Mouse (Mus musculus): ENCODE results near the gene Macrod2. TPM values are rescaled to one million over a fixed set of nuclear protein-coding genes. Genes with fewer than 3 reads are reported as not detected.

Macrod2 gene
- polyA plus RNA-seq, 1 experiment from 2014 or later = 75.4 TPM

GRCm38 (mm10) chr2:140898408-140898985 is 503.4 kb downstream of the Macrod2 start:
- Histone ChIP-seq H3K27me3 (no peaks in the 10 kb centered on the region), H3K9ac (replicated peaks) (no peak overlapping the region), H3K27ac (no peak overlapping the region), H3K4me3 (replicated peaks) (no peak overlapping the region), H3K36me3 (no peaks in the 10 kb centered on the region), H3K4me2 (replicated peaks) (no peak overlapping the region), H3K4me1 (replicated peaks) (no peaks in the 10 kb centered on the region), H3K9me3 (no peaks in the 10 kb centered on the region)
- 84% methylated on average over 7 of the region's 7 CpGs for WGBS
- ATAC-seq = no peak

DNA sequence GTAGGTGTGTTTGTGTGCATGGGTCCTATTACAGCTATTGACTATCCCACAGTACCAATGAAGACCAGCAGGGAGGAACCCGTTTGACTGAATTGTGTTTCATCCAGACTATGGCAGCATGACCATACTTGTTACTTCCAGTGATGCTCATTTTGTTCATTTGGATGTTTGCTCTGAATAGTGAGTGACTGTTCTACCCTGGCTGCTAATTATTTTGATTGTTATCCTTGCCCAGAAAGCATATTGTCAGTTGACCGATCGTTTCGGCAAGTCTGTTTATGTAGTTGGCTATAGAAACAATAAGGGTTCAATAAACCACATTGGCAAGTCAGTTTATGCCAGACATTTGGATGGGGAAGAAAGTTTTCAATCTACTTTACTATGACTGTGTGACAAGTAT is 510.2 kb downstream of the Macrod2 start:
- Histone ChIP-seq H3K36me3 (no peaks in the 10 kb centered on the region), H3K9ac (replicated peaks) (no peak overlapping the region), H3K4me2 (replicated peaks) (no peak overlapping the region), H3K27ac (no peak overlapping the region), H3K4me3 (replicated peaks) (no peak overlapping the region), H3K9me3 (no peaks in the 10 kb centered on the region), H3K27me3 (no peaks in the 10 kb centered on the region), H3K4me1 (replicated peaks) (no peaks in the 10 kb centered on the region)
- ATAC-seq = no peak
- 75% methylated on average over 4 of the region's 4 CpGs for WGBS

- Histone ChIP-seq H3K9ac (replicated peaks) (no peak overlapping the region), H3K27ac (no peak overlapping the region), H3K4me1 (replicated peaks) (no peaks in the 10 kb centered on the region), H3K4me2 (replicated peaks) (no peak overlapping the region), H3K4me3 (replicated peaks) (no peak overlapping the region), H3K27me3 (no peaks in the 10 kb centered on the region), H3K9me3 (no peaks in the 10 kb centered on the region), H3K36me3 (no peaks in the 10 kb centered on the region)
- WGBS = 38% methylated on average over 3 of the region's 3 CpGs
- ATAC-seq = no peak
These were observed 511.0 kb downstream of the Macrod2 start for GRCm38 (mm10) chr2:140906123-140906522.

DNA sequence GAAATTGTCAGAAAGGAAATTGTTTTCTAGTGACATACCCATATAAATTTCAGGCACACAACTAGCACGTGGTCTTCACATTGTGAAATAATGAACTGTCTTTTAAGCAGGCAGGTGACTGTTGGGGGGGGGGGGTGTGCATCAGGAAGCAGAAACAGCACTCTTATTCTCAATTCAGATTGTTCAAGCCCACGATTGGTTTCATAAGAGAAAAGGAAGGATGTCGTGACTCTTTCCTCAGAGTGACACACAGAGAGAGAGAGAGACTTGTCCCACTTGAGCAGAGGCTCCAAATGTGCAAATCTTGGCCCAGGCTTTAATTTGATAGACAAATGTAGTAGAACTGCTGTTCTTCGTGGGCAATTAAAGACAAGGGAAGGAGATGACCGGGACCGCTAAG is 516.4 kb downstream of the Macrod2 start:
- ATAC-seq = no peak
- H3K27ac ChIP-seq = no peak overlapping the region
- H3K27me3 ChIP-seq = no peaks in the 10 kb centered on the region
- no peaks in the 10 kb centered on the region for H3K9me3 ChIP-seq
- 61% methylated on average over 6 of the region's 6 CpGs for WGBS
- no peak overlapping the region for H3K9ac ChIP-seq (replicated peaks)
- peaks cover 4% of the 10 kb centered on the region; the same call in 1 of the 2 replicates for H3K4me1 ChIP-seq (replicated peaks)
- no peak overlapping the region for H3K4me3 ChIP-seq (replicated peaks)
- H3K36me3 ChIP-seq = no peaks in the 10 kb centered on the region
- H3K4me2 ChIP-seq (replicated peaks) = no peak overlapping the region

GRCm38 (mm10) chr2:140912179-140912578 is 517.1 kb downstream of the Macrod2 start:
- H3K27ac ChIP-seq = no peak overlapping the region
- 46% methylated on average over 1 of the region's 1 CpGs for WGBS
- no peak for ATAC-seq

GRCm38 (mm10) chr2:140912931-140913330 is 517.8 kb downstream of the Macrod2 start:
- H3K27me3 ChIP-seq = no peaks in the 10 kb centered on the region
- H3K27ac ChIP-seq = no peak overlapping the region
- no peak overlapping the region for H3K4me3 ChIP-seq (replicated peaks)
- no peak for ATAC-seq
- no peaks in the 10 kb centered on the region for H3K9me3 ChIP-seq
- H3K9ac ChIP-seq (replicated peaks) = no peak overlapping the region
- no peak overlapping the region for H3K4me2 ChIP-seq (replicated peaks)
- H3K4me1 ChIP-seq (replicated peaks) = peaks cover 4% of the 10 kb centered on the region; the same call in 1 of the 2 replicates
- 76% methylated on average over 2 of the region's 2 CpGs for WGBS
- H3K36me3 ChIP-seq = no peaks in the 10 kb centered on the region

More at GRCm38 (mm10) chr2:140912179-140912578, 517.1 kb downstream of the Macrod2 start:
- Histone ChIP-seq H3K36me3 (no peaks in the 10 kb centered on the region), H3K4me3 (replicated peaks) (no peak overlapping the region), H3K4me2 (replicated peaks) (no peak overlapping the region), H3K9me3 (no peaks in the 10 kb centered on the region), H3K27me3 (no peaks in the 10 kb centered on the region), H3K4me1 (replicated peaks) (peaks cover 4% of the 10 kb centered on the region; the same call in 1 of the 2 replicates), H3K9ac (replicated peaks) (no peak overlapping the region)

- 0 out of 2 replicates have a peak, but pooled peaks have one; percentile 27 for ATAC-seq
- H3K4me2 ChIP-seq (replicated peaks) = no peak overlapping the region
- H3K27ac ChIP-seq = no peak overlapping the region
- H3K9me3 ChIP-seq = no peaks in the 10 kb centered on the region
- H3K36me3 ChIP-seq = no peaks in the 10 kb centered on the region
- no peak overlapping the region for H3K4me3 ChIP-seq (replicated peaks)
- WGBS = 55% methylated on average over 7 of the region's 7 CpGs
- H3K27me3 ChIP-seq = no peaks in the 10 kb centered on the region
- H3K9ac ChIP-seq (replicated peaks) = no peak overlapping the region
- peaks cover 4% of the 10 kb centered on the region; the same call in 1 of the 2 replicates for H3K4me1 ChIP-seq (replicated peaks)
These were observed 518.7 kb downstream of the Macrod2 start for GRCm38 (mm10) chr2:140913679-140914412.

DNA sequence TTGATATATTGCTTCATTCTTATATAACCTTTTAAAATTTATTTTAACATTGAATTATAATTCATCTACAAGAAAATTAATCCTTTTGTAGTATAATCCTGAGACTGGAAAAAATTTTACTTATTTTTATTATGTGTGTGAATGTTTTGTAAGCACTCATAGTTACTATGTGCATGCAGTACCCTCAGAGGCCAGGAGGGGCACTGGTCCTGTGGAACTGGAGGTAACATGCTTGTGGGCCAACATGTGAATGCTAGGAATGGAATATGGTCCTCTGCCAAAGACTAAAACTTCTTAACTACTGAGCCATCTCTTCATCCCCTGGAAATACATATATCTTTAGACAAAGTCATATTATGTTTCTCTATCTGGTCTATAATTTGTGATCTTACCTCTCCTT is 531.8 kb downstream of the Macrod2 start:
- H3K9me3 ChIP-seq = no peaks in the 10 kb centered on the region
- H3K4me3 ChIP-seq (replicated peaks) = no peak overlapping the region
- H3K4me1 ChIP-seq (replicated peaks) = no peaks in the 10 kb centered on the region
- no peak for ATAC-seq
- no peaks in the 10 kb centered on the region for H3K36me3 ChIP-seq
- no peak overlapping the region for H3K27ac ChIP-seq
- H3K4me2 ChIP-seq (replicated peaks) = no peak overlapping the region
- H3K27me3 ChIP-seq = no peaks in the 10 kb centered on the region
- H3K9ac ChIP-seq (replicated peaks) = no peak overlapping the region

DNA sequence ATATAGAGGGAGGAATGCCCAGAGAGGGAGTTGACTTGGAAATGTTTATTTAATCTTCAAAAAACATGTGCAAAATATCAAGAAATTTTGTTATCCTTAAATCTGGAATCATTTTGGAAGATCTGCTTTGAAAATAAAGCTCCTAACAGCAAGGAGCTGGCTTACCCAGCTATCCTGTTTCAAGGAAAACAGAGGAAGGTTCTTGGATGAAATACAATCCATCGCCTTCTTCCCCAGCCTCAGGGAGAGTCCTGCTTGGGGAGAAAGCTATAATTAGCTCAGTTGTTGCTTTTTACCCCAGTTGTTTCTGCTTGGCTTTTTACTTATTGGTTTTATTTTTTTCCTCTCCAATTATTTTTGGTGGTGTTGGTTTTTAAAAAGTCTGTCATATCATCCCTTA is 539.4 kb downstream of the Macrod2 start:
- Histone ChIP-seq H3K4me2 (replicated peaks) (no peak overlapping the region), H3K27ac (no peak overlapping the region), H3K9me3 (no peaks in the 10 kb centered on the region), H3K4me1 (replicated peaks) (no peaks in the 10 kb centered on the region), H3K27me3 (no peaks in the 10 kb centered on the region), H3K4me3 (replicated peaks) (no peak overlapping the region), H3K9ac (replicated peaks) (no peak overlapping the region), H3K36me3 (no peaks in the 10 kb centered on the region)
- no peak for ATAC-seq
- 78% methylated on average over 1 of the region's 1 CpGs for WGBS

GRCm38 (mm10) chr2:140949461-140949860 is 554.4 kb downstream of the Macrod2 start:
- Histone ChIP-seq H3K9ac (replicated peaks) (no peak overlapping the region), H3K36me3 (no peaks in the 10 kb centered on the region), H3K4me1 (replicated peaks) (no peaks in the 10 kb centered on the region), H3K27ac (no peak overlapping the region), H3K4me3 (replicated peaks) (no peak overlapping the region), H3K27me3 (no peaks in the 10 kb centered on the region), H3K9me3 (no peaks in the 10 kb centered on the region), H3K4me2 (replicated peaks) (no peak overlapping the region)
- WGBS = 93% methylated on average over 3 of the region's 3 CpGs
- no peak for ATAC-seq

GRCm38 (mm10) chr2:140959246-140959645 is 564.1 kb downstream of the Macrod2 start:
- no peaks in the 10 kb centered on the region for H3K9me3 ChIP-seq
- no peaks in the 10 kb centered on the region for H3K27me3 ChIP-seq
- WGBS = 67% methylated on average over 2 of the region's 2 CpGs
- H3K9ac ChIP-seq (replicated peaks) = no peak overlapping the region
- no peaks in the 10 kb centered on the region for H3K36me3 ChIP-seq
- no peaks in the 10 kb centered on the region for H3K4me1 ChIP-seq (replicated peaks)
- no peak overlapping the region for H3K27ac ChIP-seq
- ATAC-seq = no peak
- no peak overlapping the region for H3K4me2 ChIP-seq (replicated peaks)
- H3K4me3 ChIP-seq (replicated peaks) = no peak overlapping the region

GRCm38 (mm10) chr2:140970181-140970580 is 575.1 kb downstream of the Macrod2 start:
- Histone ChIP-seq H3K4me2 (replicated peaks) (no peak overlapping the region), H3K27ac (no peak overlapping the region), H3K4me3 (replicated peaks) (no peak overlapping the region), H3K9me3 (no peaks in the 10 kb centered on the region), H3K27me3 (no peaks in the 10 kb centered on the region), H3K4me1 (replicated peaks) (no peaks in the 10 kb centered on the region), H3K9ac (replicated peaks) (no peak overlapping the region), H3K36me3 (no peaks in the 10 kb centered on the region)
- no peak for ATAC-seq
- 89% methylated on average over 2 of the region's 2 CpGs for WGBS
